Mouse (Mus musculus) testis, adult 2 months (tissue): ENCODE measurements around the gene Mon2.

Experiments
- CTCF ChIP-seq: fragments of 200-500 bp; IDR thresholded peaks from 2 replicates; pipeline ENCODE4 v1.5.1; 2012; ENCODE audit warnings: low read depth, mild to moderate bottlenecking, inconsistent platforms, low read length, moderate library complexity; ENCODE audit not compliant: control insufficient read depth, insufficient read depth, insufficient replicate concordance
- POLR2A ChIP-seq: fragments of 200-500 bp; IDR thresholded peaks from 2 replicates; pipeline ENCODE4 v1.6.1; 2012; ENCODE audit warnings: low read depth, mild to moderate bottlenecking, inconsistent platforms, low read length, moderate library complexity; ENCODE audit not compliant: control insufficient read depth

- no peak for TF ChIP-seq CTCF
- TF ChIP-seq POLR2A = no peak
Observed at GRCm38 (mm10) chr10:122976038-122976437, 100.3 kb downstream of the Mon2 start.
